ENCODE assay signal across 17 mouse cellular contexts in the genomic region with DNA sequence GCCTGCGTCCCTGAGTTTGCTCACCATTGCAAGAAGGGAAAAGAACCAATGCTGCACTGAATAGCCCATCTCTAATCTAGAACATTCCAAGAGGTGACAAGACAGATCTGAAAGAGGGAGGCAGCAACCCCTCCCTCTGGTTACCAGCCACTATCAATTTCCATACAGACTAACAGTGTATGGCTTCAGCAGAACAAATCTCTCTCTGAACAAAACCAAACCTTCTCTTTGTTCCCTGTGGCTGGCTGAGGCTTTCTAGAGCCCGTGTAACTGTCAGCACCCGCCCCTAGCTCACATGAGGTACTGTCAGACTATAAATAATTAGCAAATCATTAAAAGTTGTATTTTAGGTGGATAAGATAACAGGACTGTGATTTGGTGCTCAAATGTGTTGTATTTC.
DNase-seq lines count a peak whose midpoint lies in the region; ATAC-seq and TF ChIP-seq lines count a peak whose summit lies in the region.
"Had no signal": no experiment of that assay in that cellular context is flagged by ENCODE, and none has a peak within 500 bp of the region (broad histone marks: within the 10 kb centered on the region; RNA-seq: fewer than 3 reads in every experiment).

No protein-coding gene starts in this region.

- H3K27ac ChIP-seq in heart, adult 2 months, result no peak overlapping the region; the same call in 1 of the 2 replicates
- peak overlapping the region; percentile 62 for H3K27ac ChIP-seq in kidney, embryonic 15.5 days
- H3K27ac ChIP-seq in neural tube, embryonic 15.5 days (replicated peaks), result peak overlapping the region; percentile 23; the same call in 1 of the 2 replicates
- no peak overlapping the region; the same call in 1 of the 2 replicates for H3K27ac ChIP-seq in stomach, embryonic 16.5 days (ENCODE audit: low read length)
- H3K27ac ChIP-seq: macrophage had no signal

- H3K36me3 ChIP-seq in heart, adult 2 months (ENCODE audit: control insufficient read depth, insufficient read depth, low read length), result peaks cover 9% of the 10 kb centered on the region
- H3K36me3 ChIP-seq in kidney, embryonic 15.5 days, result no peaks in the 10 kb centered on the region
- no peaks in the 10 kb centered on the region for H3K36me3 ChIP-seq in neural tube, embryonic 15.5 days
- no peaks in the 10 kb centered on the region for H3K36me3 ChIP-seq in stomach, embryonic 16.5 days (ENCODE audit: control insufficient read depth, insufficient read depth, low read length)
- H3K36me3 ChIP-seq: forebrain, embryonic 15.5 days; neural tube, embryonic 13.5 days had no signal

- TF ChIP-seq EP300 in heart, adult 2 months (IDR thresholded peaks at IDR 0.05; ENCODE audit: insufficient read depth, low read depth, low read length), result no peak

- no peak overlapping the region for H3K4me3 ChIP-seq in heart, adult 2 months
- H3K4me3 ChIP-seq in kidney, embryonic 15.5 days (replicated peaks), result no peak overlapping the region
- H3K4me3 ChIP-seq in neural tube, embryonic 15.5 days (replicated peaks), result no peak overlapping the region
- H3K4me3 ChIP-seq in stomach, embryonic 16.5 days (replicated peaks; ENCODE audit: low read length), result no peak overlapping the region
- H3K4me3 ChIP-seq: forebrain, embryonic 15.5 days; neural tube, embryonic 13.5 days had no signal

- ATAC-seq in kidney, embryonic 15.5 days (replicated peaks; ENCODE audit: low FRiP score), result peak; percentile 43
- no peak for ATAC-seq in neural tube, embryonic 15.5 days (ENCODE audit: low FRiP score)
- ATAC-seq in stomach, embryonic 16.5 days (ENCODE audit: insufficient read depth, low FRiP score), result peak; percentile 5; the same call in 1 of the 2 replicates

- H3K9me3 ChIP-seq in kidney, embryonic 15.5 days (replicated peaks), result no peaks in the 10 kb centered on the region
- no peaks in the 10 kb centered on the region for H3K9me3 ChIP-seq in neural tube, embryonic 15.5 days (replicated peaks)
- no peaks in the 10 kb centered on the region for H3K9me3 ChIP-seq in stomach, embryonic 16.5 days (replicated peaks; ENCODE audit: control insufficient read depth, low read length)
- H3K9me3 ChIP-seq: forebrain, embryonic 15.5 days; neural tube, embryonic 13.5 days had no signal

- H3K4me2 ChIP-seq in kidney, embryonic 15.5 days, result no peak overlapping the region
- no peak overlapping the region for H3K4me2 ChIP-seq in neural tube, embryonic 15.5 days
- H3K4me2 ChIP-seq in stomach, embryonic 16.5 days (ENCODE audit: low read depth, low read length), result no peak overlapping the region
- H3K4me2 ChIP-seq: forebrain, embryonic 15.5 days; neural tube, embryonic 13.5 days had no signal

- H3K9ac ChIP-seq in heart, adult 2 months (ENCODE audit: low read depth, low read length), result no peak overlapping the region
- no peak overlapping the region for H3K9ac ChIP-seq in kidney, embryonic 15.5 days
- no peak overlapping the region for H3K9ac ChIP-seq in neural tube, embryonic 15.5 days (replicated peaks)
- no peak overlapping the region for H3K9ac ChIP-seq in stomach, embryonic 16.5 days (ENCODE audit: low read length)
- H3K9ac ChIP-seq: forebrain, embryonic 15.5 days; neural tube, embryonic 13.5 days had no signal

- TF ChIP-seq POLR2A in heart, adult 2 months (IDR thresholded peaks at IDR 0.05; ENCODE audit: insufficient read depth, low read depth, low read length), result no peak

- no peak for TF ChIP-seq CTCF in heart, adult 2 months (IDR thresholded peaks at IDR 0.05)

- peak; percentile 84 for DNase-seq in heart, adult 11 months
- DNase-seq in heart, adult 2 months, result no peak
- DNase-seq in kidney, postnatal 14 days, result no peak
- no peak for DNase-seq in neural tube, embryonic 10.5 days (ENCODE audit: extremely low spot score, low spot score)
- DNase-seq in urinary bladder, postnatal 36 days (ENCODE audit: low spot score in 2 of 2), result no peak
- DNase-seq: adrenal gland, adult 8-10 months; cerebellum, postnatal 10 days; heart, postnatal 36 days; kidney, postnatal 25 days; lung, adult 18-20 months; right cerebral cortex, postnatal 25 days had no signal

- H3K4me1 ChIP-seq in heart, adult 2 months (ENCODE audit: control insufficient read depth, insufficient read depth, low read length), result peaks cover 11% of the 10 kb centered on the region
- H3K4me1 ChIP-seq in kidney, embryonic 15.5 days, result peaks cover 26% of the 10 kb centered on the region
- H3K4me1 ChIP-seq in neural tube, embryonic 15.5 days, result peaks cover 25% of the 10 kb centered on the region
- peaks cover 23% of the 10 kb centered on the region for H3K4me1 ChIP-seq in stomach, embryonic 16.5 days (ENCODE audit: control insufficient read depth, insufficient read depth, low read length)

- 59% methylated on average over 3 of the region's 3 CpGs for WGBS in heart, adult 2 months
- WGBS in kidney, embryonic 15.5 days, result 41% methylated on average over 3 of the region's 3 CpGs
- 56% methylated on average over 3 of the region's 3 CpGs for WGBS in neural tube, embryonic 15.5 days
- 51% methylated on average over 3 of the region's 3 CpGs for WGBS in stomach, embryonic 16.5 days

- H3K27me3 ChIP-seq in heart, adult 2 months (ENCODE audit: control insufficient read depth, insufficient read depth, low read length), result no peaks in the 10 kb centered on the region
- no peaks in the 10 kb centered on the region for H3K27me3 ChIP-seq in kidney, embryonic 15.5 days
- H3K27me3 ChIP-seq in neural tube, embryonic 15.5 days (replicated peaks), result no peaks in the 10 kb centered on the region
- no peaks in the 10 kb centered on the region for H3K27me3 ChIP-seq in stomach, embryonic 16.5 days (ENCODE audit: control insufficient read depth, insufficient read depth, low read length)
- H3K27me3 ChIP-seq: forebrain, embryonic 15.5 days; neural tube, embryonic 13.5 days had no signal

- intact Hi-C loops in heart, adult 2 months (cut with DNase I), result no loop called here

- no peaks in the 10 kb centered on the region; the same call in 1 of the 2 replicates for H3K79me2 ChIP-seq in heart, adult 2 months (replicated peaks; ENCODE audit: control insufficient read depth, insufficient read depth, low read length)

Comparison
In these comparisons a context has a peak if more than half of its experiments do, and no peak if none do; other contexts are left out.
1. H3K27ac ChIP-seq: peak in kidney, embryonic 15.5 days (single experiment) and neural tube, embryonic 15.5 days (single experiment); none in heart, adult 2 months (single experiment) and stomach, embryonic 16.5 days (single experiment).